ENCODE assay signal across 10 mouse cellular contexts in genomic region chr7:142340269-142340970, GRCm38 (mm10). TPM values are rescaled to one million over a fixed set of nuclear protein-coding genes. Genes with fewer than 3 reads are reported as not detected.
DNase-seq lines count a peak whose midpoint lies in the region; ATAC-seq lines count a peak whose summit lies in the region.
"Had no signal": no experiment of that assay in that cellular context is flagged by ENCODE, and none has a peak within 500 bp of the region (broad histone marks: within the 10 kb centered on the region; RNA-seq: fewer than 3 reads in every experiment).

No protein-coding gene starts in this region.

- no peak overlapping the region for H3K9ac ChIP-seq in heart, embryonic 16.5 days (ENCODE audit: low read length)
- H3K9ac ChIP-seq in heart, embryonic 11.5 days (ENCODE audit: low read depth, low read length): no peak overlapping the region; the same call in 1 of the 2 replicates
- H3K9ac ChIP-seq: hindbrain, embryonic 15.5 days had no signal

- peaks cover 18% of the 10 kb centered on the region for H3K4me1 ChIP-seq in heart, embryonic 16.5 days (ENCODE audit: control insufficient read depth, insufficient read depth, low read length)
- peaks cover 6% of the 10 kb centered on the region for H3K4me1 ChIP-seq in heart, embryonic 11.5 days (ENCODE audit: control insufficient read depth, insufficient read depth, low read length)
- peaks cover 16% of the 10 kb centered on the region for H3K4me1 ChIP-seq in limb, embryonic 10.5 days
- H3K4me1 ChIP-seq: hindbrain, embryonic 15.5 days had no signal

- DNase-seq in CD4-positive helper T cell, adult 2 months (ENCODE audit: low read depth, low spot score): peak; percentile 39
- DNase-seq in limb, embryonic 10.5 days (ENCODE audit: low spot score): no peak
- peak; percentile 71 for DNase-seq in naive thymus-derived CD4-positive, alpha-beta T cell, adult 2 months (ENCODE audit: low read depth)
- no peak for DNase-seq in embryo, embryonic 11 days
- no peak for DNase-seq in urinary bladder, postnatal 36 days (ENCODE audit: low spot score in 2 of 2)
- DNase-seq in heart, postnatal 10 days: no peak
- DNase-seq: cerebellum, postnatal 10 days had no signal

- intact Hi-C loops in heart, postnatal 10 days (cut with DNase I): no loop called here

- ATAC-seq in heart, embryonic 16.5 days (replicated peaks; ENCODE audit: extremely low read depth, insufficient read depth, low FRiP score): no peak
- no peak for ATAC-seq in heart, embryonic 11.5 days (replicated peaks; ENCODE audit: insufficient number of reproducible peaks, low FRiP score, low TSS enrichment)

- no peaks in the 10 kb centered on the region for H3K36me3 ChIP-seq in heart, embryonic 16.5 days (ENCODE audit: control insufficient read depth, insufficient read depth)
- H3K36me3 ChIP-seq in heart, embryonic 11.5 days (ENCODE audit: control insufficient read depth, insufficient read depth, low read length): no peaks in the 10 kb centered on the region
- H3K36me3 ChIP-seq in limb, embryonic 10.5 days: no peaks in the 10 kb centered on the region
- H3K36me3 ChIP-seq: hindbrain, embryonic 15.5 days had no signal

- no peaks in the 10 kb centered on the region for H3K27me3 ChIP-seq in heart, embryonic 16.5 days (ENCODE audit: control insufficient read depth, insufficient read depth, low read length)
- H3K27me3 ChIP-seq in heart, embryonic 11.5 days (ENCODE audit: control insufficient read depth, insufficient read depth, low read length): no peaks in the 10 kb centered on the region
- H3K27me3 ChIP-seq in limb, embryonic 10.5 days (ENCODE audit: low read depth, poor library complexity, severe bottlenecking): no peaks in the 10 kb centered on the region
- H3K27me3 ChIP-seq: hindbrain, embryonic 15.5 days had no signal

- no peak overlapping the region for H3K4me2 ChIP-seq in heart, embryonic 16.5 days (ENCODE audit: low read depth, low read length)
- H3K4me2 ChIP-seq in heart, embryonic 11.5 days: no peak overlapping the region
- H3K4me2 ChIP-seq: hindbrain, embryonic 15.5 days had no signal

- H3K9me3 ChIP-seq in heart, embryonic 16.5 days (replicated peaks; ENCODE audit: control insufficient read depth, low read length): no peaks in the 10 kb centered on the region
- H3K9me3 ChIP-seq in heart, embryonic 11.5 days (replicated peaks; ENCODE audit: control insufficient read depth, low read length): no peaks in the 10 kb centered on the region
- H3K9me3 ChIP-seq in limb, embryonic 10.5 days (replicated peaks): no peaks in the 10 kb centered on the region
- H3K9me3 ChIP-seq: hindbrain, embryonic 15.5 days had no signal

- H3K4me3 ChIP-seq in heart, embryonic 16.5 days (ENCODE audit: low read length): no peak overlapping the region
- no peak overlapping the region for H3K4me3 ChIP-seq in heart, embryonic 11.5 days (ENCODE audit: low read depth, low read length)
- no peak overlapping the region for H3K4me3 ChIP-seq in limb, embryonic 10.5 days
- H3K4me3 ChIP-seq: hindbrain, embryonic 15.5 days had no signal

- 51% methylated on average over 10 of the region's 10 CpGs for WGBS in heart, embryonic 16.5 days
- 53% methylated on average over 10 of the region's 10 CpGs for WGBS in heart, embryonic 11.5 days (ENCODE audit: insufficient replicate concordance)
- WGBS in limb, embryonic 10.5 days: 56% methylated on average over 10 of the region's 10 CpGs

- H3K27ac ChIP-seq in heart, embryonic 16.5 days (ENCODE audit: low read length): peak overlapping the region; percentile 25; the same call in 1 of the 2 replicates
- H3K27ac ChIP-seq in heart, embryonic 11.5 days (ENCODE audit: low read depth, low read length): no peak overlapping the region
- peak overlapping the region; percentile 12; the same call in 1 of the 2 replicates for H3K27ac ChIP-seq in limb, embryonic 10.5 days
- H3K27ac ChIP-seq: hindbrain, embryonic 15.5 days had no signal

RNA-seq across cellular contexts. Expression of gene Ifitm10, which starts 33.1 kb away (rescaled TPM):
- polyA plus RNA-seq in heart, embryonic 16.5 days (2015; fragmentation: Nextera tagmentation; extraction: Ambion mirVana): 4.8 and 4.9 TPM in 2 replicates
- polyA plus RNA-seq in heart, embryonic 11.5 days (2014; fragmentation: Nextera tagmentation; extraction: Ambion mirVana): 7.6 and 8.3 TPM in 2 replicates
- 0.53 and 0.73 TPM in 2 replicates for polyA plus RNA-seq in limb, embryonic 10.5 days (2016; fragmentation: Nextera tagmentation; extraction: Ambion mirVana)
- total RNA-seq in heart, postnatal 10 days (2021): 1 to 10 TPM; 1.0 to 1.1 TPM

RNA-seq across cellular contexts. Expression of gene Krtap5-4, which starts 37.1 kb away (rescaled TPM):
- polyA plus RNA-seq in heart, embryonic 16.5 days (2015; fragmentation: Nextera tagmentation; extraction: Ambion mirVana): 0.18 TPM in 1 of 2 replicates, not detected in the other
- 0.26 TPM in 1 of 2 replicates, not detected in the other for polyA plus RNA-seq in heart, embryonic 11.5 days (2014; fragmentation: Nextera tagmentation; extraction: Ambion mirVana)
- not detected in 2 replicates for polyA plus RNA-seq in limb, embryonic 10.5 days (2016; fragmentation: Nextera tagmentation; extraction: Ambion mirVana)
- total RNA-seq in heart, postnatal 10 days (2021): not detected
- polyA plus RNA-seq: hindbrain, embryonic 15.5 days had no signal

RNA-seq across cellular contexts. Expression of gene Gm49369, which starts 42.0 kb away (rescaled TPM):
- not detected in 2 replicates for polyA plus RNA-seq in heart, embryonic 16.5 days (2015; fragmentation: Nextera tagmentation; extraction: Ambion mirVana)
- 1.9 TPM in 1 of 2 replicates, not detected in the other for polyA plus RNA-seq in heart, embryonic 11.5 days (2014; fragmentation: Nextera tagmentation; extraction: Ambion mirVana)
- 0.63 and 1.1 TPM in 2 replicates for polyA plus RNA-seq in limb, embryonic 10.5 days (2016; fragmentation: Nextera tagmentation; extraction: Ambion mirVana)
- total RNA-seq in heart, postnatal 10 days (2021): 1 to 10 TPM; 1.7 to 5.1 TPM

RNA-seq across cellular contexts. Expression of gene Krtap5-1, which starts 43.5 kb away (rescaled TPM):
- polyA plus RNA-seq in heart, embryonic 16.5 days (2015; fragmentation: Nextera tagmentation; extraction: Ambion mirVana): not detected in 2 replicates
- not detected in 2 replicates for polyA plus RNA-seq in heart, embryonic 11.5 days (2014; fragmentation: Nextera tagmentation; extraction: Ambion mirVana)
- polyA plus RNA-seq in limb, embryonic 10.5 days (2016; fragmentation: Nextera tagmentation; extraction: Ambion mirVana): not detected in 2 replicates
- not detected for total RNA-seq in heart, postnatal 10 days (2021)
- polyA plus RNA-seq: hindbrain, embryonic 15.5 days had no signal

RNA-seq across cellular contexts. Expression of gene Ctsd, which starts 47.4 kb away (rescaled TPM):
- 470 and 482 TPM in 2 replicates for polyA plus RNA-seq in heart, embryonic 16.5 days (2015; fragmentation: Nextera tagmentation; extraction: Ambion mirVana)
- 378 and 446 TPM in 2 replicates for polyA plus RNA-seq in heart, embryonic 11.5 days (2014; fragmentation: Nextera tagmentation; extraction: Ambion mirVana)
- 121 and 132 TPM in 2 replicates for polyA plus RNA-seq in limb, embryonic 10.5 days (2016; fragmentation: Nextera tagmentation; extraction: Ambion mirVana)
- total RNA-seq in heart, postnatal 10 days (2021): 100 to 1,000 TPM; 501 to 525 TPM

Comparison
In these comparisons a context has a peak if more than half of its experiments do, and no peak if none do; other contexts are left out.
1. DNase-seq: peak in CD4-positive helper T cell, adult 2 months (single experiment) and naive thymus-derived CD4-positive, alpha-beta T cell, adult 2 months (single experiment); none in limb, embryonic 10.5 days (single experiment), embryo, embryonic 11 days (single experiment), urinary bladder, postnatal 36 days (0 of 2) and heart, postnatal 10 days (0 of 2).